8 mouse cellular contexts compared by ENCODE assay signal in the genomic region with DNA sequence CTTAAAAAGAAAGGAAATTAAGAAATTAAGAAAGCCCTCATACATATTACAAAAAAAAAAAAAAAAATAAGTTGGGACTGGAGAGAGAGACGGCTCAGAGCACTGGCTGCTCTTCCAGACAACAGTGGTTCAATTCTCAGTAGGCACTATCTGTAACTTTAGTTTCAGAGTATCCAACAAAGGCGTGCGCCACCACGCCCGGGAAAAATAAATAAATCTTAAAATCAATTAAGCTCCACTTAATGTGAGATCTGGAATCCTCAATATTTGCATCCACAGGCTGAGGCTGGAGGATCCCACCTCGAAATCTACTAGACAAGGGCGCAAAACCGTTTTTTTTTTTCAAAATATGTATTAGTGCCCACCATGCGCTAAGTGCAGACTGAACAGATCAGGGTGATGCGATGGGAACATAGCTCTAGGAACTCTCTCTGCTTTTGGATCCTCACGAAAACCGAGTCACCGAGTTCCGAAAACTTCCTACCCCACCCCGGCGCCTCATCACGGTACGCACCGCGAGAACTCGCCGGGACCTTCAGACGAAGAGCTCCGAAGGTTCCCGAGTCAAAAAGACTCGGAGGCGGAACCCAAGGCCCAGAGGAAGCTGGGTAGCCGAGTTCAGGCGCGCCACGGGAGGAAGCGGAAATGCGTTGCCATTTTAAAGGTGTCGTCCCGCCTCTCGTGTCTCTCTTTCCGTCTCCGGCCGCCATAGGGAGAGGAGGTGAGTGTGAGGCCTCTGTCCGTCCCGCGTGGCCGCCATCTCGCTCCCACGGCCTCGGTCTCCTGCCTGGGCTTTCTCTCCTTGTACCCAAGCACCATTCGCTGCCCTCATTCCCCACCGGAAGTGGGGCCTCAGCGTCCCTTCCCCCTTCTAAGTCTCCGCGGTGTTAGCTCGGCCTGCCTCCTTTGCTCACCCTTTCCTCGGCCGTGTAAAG. TPM values are rescaled to one million over a fixed set of nuclear protein-coding genes. Genes with fewer than 3 reads are reported as not detected.
DNase-seq lines count a peak whose midpoint lies in the region; ATAC-seq and TF ChIP-seq lines count a peak whose summit lies in the region.

A gene (plus strand): TSS at position 597 of the 935 bp plus-strand sequence.

- TF ChIP-seq POLR2A in brain, embryonic 14.5 days (IDR thresholded peaks at IDR 0.05; ENCODE audit: borderline replicate concordance, extremely low read depth, insufficient read depth, insufficient read length, poor library complexity, severe bottlenecking) = peak; percentile 81; the same call in 1 of the 2 replicates

- peak within 1 kb of the TSS; percentile 98 for H3K9ac ChIP-seq in heart, embryonic 12.5 days
- peak within 1 kb of the TSS; percentile 95 for H3K9ac ChIP-seq in kidney, postnatal 0 days (ENCODE audit: low read depth, low read length)
- peak within 1 kb of the TSS; percentile 100 for H3K9ac ChIP-seq in liver, embryonic 11.5 days (ENCODE audit: low read depth, low read length)
- H3K9ac ChIP-seq in stomach, embryonic 14.5 days (replicated peaks; ENCODE audit: low read depth, low read length) = peak within 1 kb of the TSS; percentile 97

- peak; percentile 99 for DNase-seq in brain, embryonic 14.5 days (ENCODE audit: low read depth)
- peak; percentile 99 for DNase-seq in kidney, postnatal 0 days (ENCODE audit: low spot score)
- DNase-seq in liver, embryonic 11.5 days (ENCODE audit: low spot score) = peak; percentile 94
- DNase-seq in naive thymus-derived CD4-positive, alpha-beta T cell, adult 2 months (ENCODE audit: low read depth) = peak; percentile 97

- peaks cover 39% of the 10 kb centered on the region for H3K36me3 ChIP-seq in C2C12 (ENCODE audit: control insufficient read depth, insufficient read depth)
- peaks cover 43% of the 10 kb centered on the region for H3K36me3 ChIP-seq in erythroblast, embryonic 14.5 days (ENCODE audit: control insufficient read depth)
- H3K36me3 ChIP-seq in heart, embryonic 12.5 days = peaks cover 38% of the 10 kb centered on the region
- H3K36me3 ChIP-seq in kidney, postnatal 0 days (ENCODE audit: insufficient read depth, low read length) = peaks cover 25% of the 10 kb centered on the region
- H3K36me3 ChIP-seq in liver, embryonic 11.5 days (ENCODE audit: control insufficient read depth, insufficient read depth, low read length) = peaks cover 31% of the 10 kb centered on the region
- H3K36me3 ChIP-seq in stomach, embryonic 14.5 days (ENCODE audit: control insufficient read depth, insufficient read depth, low read length) = peaks cover 33% of the 10 kb centered on the region

- peak within 1 kb of the TSS; percentile 94 for H3K27ac ChIP-seq in heart, embryonic 12.5 days (ENCODE audit: poor library complexity, severe bottlenecking)
- peak within 1 kb of the TSS; percentile 94 for H3K27ac ChIP-seq in kidney, postnatal 0 days
- peak within 1 kb of the TSS; percentile 97 for H3K27ac ChIP-seq in liver, embryonic 11.5 days (ENCODE audit: low read depth, low read length)
- peak within 1 kb of the TSS; percentile 84 for H3K27ac ChIP-seq in stomach, embryonic 14.5 days (ENCODE audit: low read length)

- peak within 1 kb of the TSS; percentile 100 for H3ac ChIP-seq in C2C12 (ENCODE audit: control insufficient read depth, insufficient read length, low read depth)

- H3K79me2 ChIP-seq in C2C12 (ENCODE audit: control insufficient read depth, insufficient read depth) = peaks cover 37% of the 10 kb centered on the region

- H3K4me3 ChIP-seq in C2C12 (ENCODE audit: insufficient read depth, poor library complexity, severe bottlenecking) = peak within 1 kb of the TSS; percentile 60
- H3K4me3 ChIP-seq in erythroblast, embryonic 14.5 days (replicated peaks) = peak within 1 kb of the TSS; percentile 74
- peak within 1 kb of the TSS; percentile 79 for H3K4me3 ChIP-seq in heart, embryonic 12.5 days
- H3K4me3 ChIP-seq in kidney, postnatal 0 days (replicated peaks; ENCODE audit: low read depth, low read length) = peak within 1 kb of the TSS; percentile 81
- peak within 1 kb of the TSS; percentile 93 for H3K4me3 ChIP-seq in liver, embryonic 11.5 days (ENCODE audit: low read depth, low read length)
- H3K4me3 ChIP-seq in stomach, embryonic 14.5 days (ENCODE audit: low read depth, low read length) = peak within 1 kb of the TSS; percentile 89

- 2% methylated on average over 54 of the region's 54 CpGs for WGBS in heart, embryonic 12.5 days
- under 1% methylated on average over 54 of the region's 54 CpGs for WGBS in kidney, postnatal 0 days
- WGBS in liver, embryonic 11.5 days = 1% methylated on average over 53 of the region's 54 CpGs
- 1% methylated on average over 54 of the region's 54 CpGs for WGBS in stomach, embryonic 14.5 days

- H3K79me3 ChIP-seq in C2C12 (ENCODE audit: low read depth) = peaks cover 20% of the 10 kb centered on the region

- peaks cover 64% of the 10 kb centered on the region for H3K4me1 ChIP-seq in erythroblast, embryonic 14.5 days (ENCODE audit: control insufficient read depth)
- peaks cover 17% of the 10 kb centered on the region for H3K4me1 ChIP-seq in heart, embryonic 12.5 days (replicated peaks)
- H3K4me1 ChIP-seq in kidney, postnatal 0 days (replicated peaks; ENCODE audit: insufficient read depth, low read length) = peaks cover 8% of the 10 kb centered on the region; the same call in 1 of the 2 replicates
- peaks cover 18% of the 10 kb centered on the region for H3K4me1 ChIP-seq in liver, embryonic 11.5 days (replicated peaks; ENCODE audit: control insufficient read depth, insufficient read depth, low read length)
- H3K4me1 ChIP-seq in stomach, embryonic 14.5 days (ENCODE audit: control insufficient read depth, insufficient read depth, low read length) = 0 out of 2 replicates have a peak, but pooled peaks cover 10% of the 10 kb centered on the region

- no peaks in the 10 kb centered on the region for H3K9me3 ChIP-seq in erythroblast, embryonic 14.5 days (ENCODE audit: control insufficient read depth, low read length)
- no peaks in the 10 kb centered on the region for H3K9me3 ChIP-seq in heart, embryonic 12.5 days (replicated peaks)
- H3K9me3 ChIP-seq in kidney, postnatal 0 days (replicated peaks; ENCODE audit: low read length) = no peaks in the 10 kb centered on the region
- H3K9me3 ChIP-seq in liver, embryonic 11.5 days (ENCODE audit: control insufficient read depth, low read length) = no peaks in the 10 kb centered on the region
- no peaks in the 10 kb centered on the region for H3K9me3 ChIP-seq in stomach, embryonic 14.5 days (ENCODE audit: control insufficient read depth, low read depth, low read length)

- no peak for TF ChIP-seq CTCF in C2C12 (IDR thresholded peaks at IDR 0.05; ENCODE audit: control insufficient read depth, insufficient read depth, insufficient read length)
- no peak for TF ChIP-seq CTCF in brain, embryonic 14.5 days (IDR thresholded peaks at IDR 0.05; ENCODE audit: borderline replicate concordance, extremely low read depth, insufficient read depth, insufficient read length)
- TF ChIP-seq CTCF in kidney, postnatal 0 days (IDR thresholded peaks at IDR 0.05; ENCODE audit: low read depth) = no peak

- no peaks in the 10 kb centered on the region for H3K27me3 ChIP-seq in C2C12 (ENCODE audit: control insufficient read depth, insufficient read depth, insufficient read length)
- no peaks in the 10 kb centered on the region for H3K27me3 ChIP-seq in erythroblast, embryonic 14.5 days (ENCODE audit: control insufficient read depth)
- peaks cover 4% of the 10 kb centered on the region; the same call in 1 of the 2 replicates for H3K27me3 ChIP-seq in heart, embryonic 12.5 days (replicated peaks)
- H3K27me3 ChIP-seq in kidney, postnatal 0 days (ENCODE audit: insufficient read depth, low read length) = no peaks in the 10 kb centered on the region
- H3K27me3 ChIP-seq in liver, embryonic 11.5 days (replicated peaks; ENCODE audit: control insufficient read depth, insufficient read depth, low read length) = no peaks in the 10 kb centered on the region
- H3K27me3 ChIP-seq in stomach, embryonic 14.5 days (ENCODE audit: control insufficient read depth, insufficient read depth, low read length) = no peaks in the 10 kb centered on the region

- ATAC-seq in heart, embryonic 12.5 days (ENCODE audit: insufficient number of reproducible peaks, low FRiP score) = peak; percentile 89
- ATAC-seq in kidney, postnatal 0 days (replicated peaks; ENCODE audit: low FRiP score, low read depth) = peak; percentile 88
- ATAC-seq in liver, embryonic 11.5 days (replicated peaks; ENCODE audit: low FRiP score) = peak; percentile 81
- ATAC-seq in stomach, embryonic 14.5 days (ENCODE audit: insufficient number of reproducible peaks, insufficient read depth, low FRiP score, low read depth) = peak; percentile 86

- peak within 1 kb of the TSS; percentile 95 for H3K4me2 ChIP-seq in heart, embryonic 12.5 days
- H3K4me2 ChIP-seq in kidney, postnatal 0 days (ENCODE audit: low read length) = peak within 1 kb of the TSS; percentile 82
- peak within 1 kb of the TSS; percentile 97 for H3K4me2 ChIP-seq in liver, embryonic 11.5 days
- H3K4me2 ChIP-seq in stomach, embryonic 14.5 days (replicated peaks; ENCODE audit: low read depth, low read length) = peak within 1 kb of the TSS; percentile 77

TF ChIP-seq in C2C12, 6 proteins besides CTCF, POLR2A, EP300 and RAD21:
- TF ChIP-seq MAX (IDR thresholded peaks at IDR 0.05) = peak; percentile 85
- TF ChIP-seq MYOD1 (IDR thresholded peaks at IDR 0.05; ENCODE audit: control insufficient read depth, insufficient read length, low read depth) = no peak

RNA-seq across cellular contexts. Expression of the gene that starts here (rescaled TPM):
- 3,556 TPM for polyA plus RNA-seq in C2C12 (2012; fragmentation: generic; extraction: Trizol)
- polyA plus RNA-seq in brain, embryonic 14.5 days (2012; rRNA removed) = 271 and 404 TPM in 2 replicates
- polyA plus RNA-seq in erythroblast, embryonic 14.5 days (2012) = 1,289 and 1,793 TPM in 2 replicates
- polyA plus RNA-seq in heart, embryonic 12.5 days (2016; fragmentation: Nextera tagmentation; extraction: Ambion mirVana) = 279 and 284 TPM in 2 replicates
- 453 and 480 TPM in 2 replicates for polyA plus RNA-seq in kidney, postnatal 0 days (2015; fragmentation: Nextera tagmentation; extraction: Ambion mirVana)
- 218 and 238 TPM in 2 replicates for polyA plus RNA-seq in liver, embryonic 11.5 days (2014; fragmentation: Nextera tagmentation; extraction: Ambion mirVana)
- 301 and 312 TPM in 2 replicates for polyA plus RNA-seq in stomach, embryonic 14.5 days (2014; fragmentation: Nextera tagmentation; extraction: Ambion mirVana)

Comparison
In these comparisons a context has a peak if more than half of its experiments do, and no peak if none do; other contexts are left out.
1. Peak in every context shown above with its lines: DNase-seq, ATAC-seq, H3K4me3 ChIP-seq and H3K27ac ChIP-seq.